Mouse (Mus musculus): Measurements from ENCODE around the gene Aggf1.

Gene Aggf1

GRCm38 (mm10) chr13:95332086-95332899, 42.9 kb downstream of the Aggf1 start:
- in situ Hi-C loops (cut with MboI; ENCODE audit: low sequenced_read_pairs), result no loop called here

- in situ Hi-C loops (cut with MboI; ENCODE audit: low sequenced_read_pairs), result no loop called here
Observed at GRCm38 (mm10) chr13:95330507-95330906, 44.6 kb downstream of the Aggf1 start.

GRCm38 (mm10) chr13:95328767-95329166, 46.4 kb downstream of the Aggf1 start:
- in situ Hi-C loops (cut with MboI; ENCODE audit: low sequenced_read_pairs), result no loop called here

- in situ Hi-C loops (cut with MboI; ENCODE audit: low sequenced_read_pairs), result no loop called here
Observed at GRCm38 (mm10) chr13:95327345-95327741, 47.8 kb downstream of the Aggf1 start.

GRCm38 (mm10) chr13:95326611-95327344, 48.4 kb downstream of the Aggf1 start:
- in situ Hi-C loops (cut with MboI; ENCODE audit: low sequenced_read_pairs), result no loop called here

- in situ Hi-C loops (cut with MboI; ENCODE audit: low sequenced_read_pairs), result no loop called here
Observed at GRCm38 (mm10) chr13:95325907-95326550, 49.1 kb downstream of the Aggf1 start.

GRCm38 (mm10) chr13:95325080-95325906, 49.9 kb downstream of the Aggf1 start:
- in situ Hi-C loops (cut with MboI; ENCODE audit: low sequenced_read_pairs), result no loop called here

GRCm38 (mm10) chr13:95324626-95325079, 50.5 kb downstream of the Aggf1 start:
- in situ Hi-C loops (cut with MboI; ENCODE audit: low sequenced_read_pairs), result no loop called here

GRCm38 (mm10) chr13:95323950-95324625, 51.1 kb downstream of the Aggf1 start:
- in situ Hi-C loops (cut with MboI; ENCODE audit: low sequenced_read_pairs), result no loop called here

- in situ Hi-C loops (cut with MboI; ENCODE audit: low sequenced_read_pairs), result no loop called here
Observed at GRCm38 (mm10) chr13:95323400-95323799, 51.8 kb downstream of the Aggf1 start, which contains the start of gene Zbed3. Zbed3 (plus strand) TSS chr13:95323612.

GRCm38 (mm10) chr13:95320451-95320850, 54.7 kb downstream of the Aggf1 start:
- in situ Hi-C loops (cut with MboI; ENCODE audit: low sequenced_read_pairs), result no loop called here

GRCm38 (mm10) chr13:95319153-95319552, 56.0 kb downstream of the Aggf1 start:
- in situ Hi-C loops (cut with MboI; ENCODE audit: low sequenced_read_pairs), result no loop called here

- in situ Hi-C loops (cut with MboI; ENCODE audit: low sequenced_read_pairs), result no loop called here
Observed at GRCm38 (mm10) chr13:95312016-95312415, 63.1 kb downstream of the Aggf1 start.

- in situ Hi-C loops (cut with MboI; ENCODE audit: low sequenced_read_pairs), result no loop called here
Observed at GRCm38 (mm10) chr13:95307100-95307655, 68.0 kb downstream of the Aggf1 start.

- in situ Hi-C loops (cut with MboI; ENCODE audit: low sequenced_read_pairs), result no loop called here
Observed at GRCm38 (mm10) chr13:95306596-95306995, 68.6 kb downstream of the Aggf1 start.

All from CH12F3 (cell line).